Mouse (Mus musculus) liver, adult 2 months (tissue): ENCODE data around the gene Megf11. TPM values are rescaled to one million over a fixed set of nuclear protein-coding genes. Genes with fewer than 3 reads are reported as not detected.

Experiments
- DNase-seq: peaks from one replicate; pipeline ENCODE4 v3.0.0-alpha.2; 2011; ENCODE audit warnings: low read depth, low spot score; ENCODE audit errors: extremely low read depth
- H3K27ac ChIP-seq: fragments of 200-500 bp; replicated peaks from 2 replicates; pipeline ENCODE4 v1.5.1; 2012; ENCODE audit warnings: low read depth, mild to moderate bottlenecking, control low read depth, inconsistent platforms, low read length; ENCODE audit not compliant: insufficient read depth
- H3K27me3 ChIP-seq: fragments of 200-500 bp; 2 replicates; pipeline ENCODE4 v1.6.1; 2012; ENCODE audit warnings: mild to moderate bottlenecking, moderate library complexity, low read length, inconsistent platforms; ENCODE audit not compliant: control insufficient read depth, insufficient read depth
- H3K36me3 ChIP-seq: fragments of 200-500 bp; 2 replicates; pipeline ENCODE4 v1.6.1; 2012; ENCODE audit warnings: low read length, inconsistent platforms; ENCODE audit not compliant: control insufficient read depth, insufficient read depth
- H3K4me1 ChIP-seq: fragments of 200-500 bp; 2 replicates; pipeline ENCODE4 v1.6.1; 2011; ENCODE audit warnings: low read length; ENCODE audit not compliant: control insufficient read depth, insufficient read depth
- H3K4me3 ChIP-seq: fragments of 200-500 bp; 2 replicates; pipeline ENCODE4 v1.5.1; 2011; ENCODE audit warnings: low read depth, mild to moderate bottlenecking, control low read depth, low read length, moderate library complexity; ENCODE audit not compliant: insufficient read depth
- H3K79me2 ChIP-seq: fragments of 200-500 bp; 2 replicates; pipeline ENCODE4 v1.6.1; 2012; ENCODE audit warnings: inconsistent platforms, mild to moderate bottlenecking, low read length, moderate library complexity; ENCODE audit not compliant: control insufficient read depth, insufficient read depth
- H3K9ac ChIP-seq: fragments of 200-500 bp; 2 replicates; pipeline ENCODE4 v1.6.1; 2012; ENCODE audit warnings: low read depth, mild to moderate bottlenecking, control low read depth, inconsistent platforms, low read length
- CTCF ChIP-seq: fragments of 200-500 bp; IDR thresholded peaks from 2 replicates; pipeline ENCODE4 v1.5.1; 2011; ENCODE audit warnings: low read depth, low read length, control low read depth
- POLR2A ChIP-seq: fragments of 200-500 bp; IDR thresholded peaks from 2 replicates; pipeline ENCODE4 v1.6.1; 2011; ENCODE audit warnings: low read length, control low read depth; ENCODE audit not compliant: insufficient read depth; ENCODE audit errors: extremely low read depth
- WGBS: fragments of 180-500 bp; shearing (Covaris S2); methylation state at CpG from one replicate; pipeline ENCODE4 v1.1.7; 2018; 5-methylcytosine and 5-hydroxymethylcytosine counted together
- polyA plus RNA-seq: library from polyadenylated mRNA; depleted of rRNA; stranded (reverse); fragments of >200 nt; gene quantifications from 2 replicates; pipeline ENCODE4 v1.2.3, GENCODE M21; 2012
- total RNA-seq: library from RNA; depleted of rRNA; stranded (reverse); fragments of >200 nt; gene quantifications from 2 replicates; pipeline ENCODE4 v1.2.3, GENCODE M21; 2014

The Megf11 gene
- total and polyA plus RNA-seq, 2 experiments = 0.09 to 0.13 TPM

DNA sequence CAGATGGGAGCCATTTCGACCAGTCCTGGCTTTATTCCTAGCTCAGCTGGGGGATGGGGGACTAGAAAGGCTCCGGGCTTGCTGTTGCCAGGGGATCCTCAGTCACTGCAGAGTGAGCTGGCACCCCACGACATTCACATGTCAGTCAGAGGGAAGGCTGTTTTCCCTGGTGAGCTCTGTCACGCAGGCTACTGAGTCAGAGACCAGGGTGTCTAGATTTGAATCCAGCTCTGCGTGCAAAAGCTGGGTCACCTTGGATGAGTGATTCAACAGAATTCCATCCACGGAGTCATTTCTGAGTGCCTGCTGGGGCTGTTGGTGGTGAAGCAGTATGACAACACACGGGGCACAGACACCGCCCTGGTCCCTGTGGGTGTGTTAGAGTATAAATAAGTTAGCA lies 13.7 kb downstream of the Megf11 start:
- H3K27ac ChIP-seq = no peak overlapping the region
- H3K4me1 ChIP-seq = no peaks in the 10 kb centered on the region
- WGBS = 79% methylated on average over 8 of the region's 8 CpGs
- H3K27me3 ChIP-seq = no peaks in the 10 kb centered on the region
- no peaks in the 10 kb centered on the region for H3K36me3 ChIP-seq
- no peak overlapping the region for H3K4me3 ChIP-seq
- DNase-seq = no peak
- no peak overlapping the region for H3K9ac ChIP-seq
- no peaks in the 10 kb centered on the region for H3K79me2 ChIP-seq
- TF ChIP-seq CTCF (no peak), POLR2A (no peak)

DNA sequence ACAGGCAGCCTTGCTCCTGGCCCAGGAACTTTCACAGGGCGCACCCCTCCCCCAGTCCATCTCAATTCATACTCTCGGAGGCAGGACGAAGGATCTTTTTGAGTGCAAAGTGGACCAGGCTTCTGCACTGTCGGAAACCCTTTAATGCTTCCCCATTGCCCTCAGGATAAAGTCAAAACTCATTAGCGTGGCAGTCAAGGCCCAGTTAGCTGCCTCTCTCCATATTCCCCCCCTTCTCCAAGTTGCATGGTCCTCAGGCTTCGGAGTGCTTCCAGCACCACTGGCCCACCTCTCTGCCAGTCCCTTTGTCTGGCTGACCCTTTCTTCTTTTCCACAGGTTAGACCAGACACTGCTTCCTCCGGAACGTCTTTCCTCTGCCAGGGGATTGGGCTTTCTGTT lies 16.7 kb downstream of the Megf11 start:
- H3K4me1 ChIP-seq = no peaks in the 10 kb centered on the region
- no peak overlapping the region for H3K9ac ChIP-seq
- 98% methylated on average over 8 of the region's 8 CpGs for WGBS
- no peaks in the 10 kb centered on the region for H3K27me3 ChIP-seq
- no peak for DNase-seq
- no peak overlapping the region for H3K27ac ChIP-seq
- H3K4me3 ChIP-seq = no peak overlapping the region
- no peaks in the 10 kb centered on the region for H3K36me3 ChIP-seq
- no peaks in the 10 kb centered on the region for H3K79me2 ChIP-seq
- TF ChIP-seq CTCF (no peak), POLR2A (no peak)

DNA sequence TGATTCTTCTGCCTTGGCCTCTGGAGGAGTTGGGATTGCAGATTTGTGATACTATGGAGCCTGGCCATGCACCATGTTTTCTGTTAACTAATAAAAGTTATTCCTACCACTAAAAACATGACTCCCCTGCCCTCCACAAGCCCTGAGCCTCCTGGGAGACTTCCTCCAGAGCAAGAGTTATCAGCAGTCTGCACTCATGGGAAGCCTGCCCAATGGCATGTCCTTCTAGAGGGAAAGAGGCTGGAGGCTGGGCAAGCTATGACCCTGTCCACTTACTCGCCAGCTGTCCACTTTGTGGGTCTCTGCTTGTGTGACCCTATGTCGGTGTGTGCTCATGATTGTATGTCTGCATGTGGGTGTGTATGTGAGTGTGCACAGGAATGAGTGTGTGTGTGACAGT lies 21.4 kb downstream of the Megf11 start:
- DNase-seq = no peak
- H3K36me3 ChIP-seq = no peaks in the 10 kb centered on the region
- no peaks in the 10 kb centered on the region for H3K4me1 ChIP-seq
- no peak overlapping the region for H3K27ac ChIP-seq
- H3K4me3 ChIP-seq = no peak overlapping the region
- WGBS = 77% methylated on average over 2 of the region's 2 CpGs
- TF ChIP-seq CTCF = no peak
- TF ChIP-seq POLR2A = no peak
- H3K9ac ChIP-seq = no peak overlapping the region
- H3K79me2 ChIP-seq = no peaks in the 10 kb centered on the region
- no peaks in the 10 kb centered on the region for H3K27me3 ChIP-seq

DNA sequence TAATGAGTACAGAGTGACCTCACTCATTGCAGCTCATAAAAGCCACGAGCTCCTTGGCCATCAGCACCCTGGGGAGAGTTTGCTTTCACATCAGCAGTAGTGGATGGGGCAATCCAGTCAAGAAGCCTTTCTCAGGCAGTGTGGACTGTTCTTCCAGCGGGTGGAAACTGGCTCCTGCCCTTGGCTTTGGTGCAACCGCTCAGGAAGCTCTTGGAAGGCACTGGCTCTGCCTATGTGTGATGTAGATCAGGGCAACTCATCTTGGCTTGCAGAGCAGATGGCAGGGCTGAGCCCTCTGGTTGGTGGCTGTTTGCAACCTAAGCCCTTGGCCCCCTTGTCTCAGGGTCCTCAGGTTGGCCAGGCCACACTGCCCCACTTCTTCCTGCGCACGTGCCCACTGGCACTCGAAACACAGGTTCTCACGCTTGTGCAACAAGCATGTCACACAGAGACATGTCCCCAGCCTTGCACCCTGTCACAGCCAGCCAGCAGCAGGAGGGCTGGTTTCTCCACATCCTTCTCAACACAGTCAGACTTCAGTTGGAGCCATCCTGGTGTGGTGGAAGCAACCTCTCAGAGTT lies 22.1 kb downstream of the Megf11 start:
- Histone ChIP-seq H3K4me1 (no peaks in the 10 kb centered on the region), H3K9ac (no peak overlapping the region), H3K27ac (no peak overlapping the region), H3K4me3 (no peak overlapping the region), H3K79me2 (no peaks in the 10 kb centered on the region), H3K27me3 (no peaks in the 10 kb centered on the region), H3K36me3 (no peaks in the 10 kb centered on the region)
- no peak for DNase-seq
- 85% methylated on average over 7 of the region's 7 CpGs for WGBS
- no peak for TF ChIP-seq CTCF
- TF ChIP-seq POLR2A = no peak

DNA sequence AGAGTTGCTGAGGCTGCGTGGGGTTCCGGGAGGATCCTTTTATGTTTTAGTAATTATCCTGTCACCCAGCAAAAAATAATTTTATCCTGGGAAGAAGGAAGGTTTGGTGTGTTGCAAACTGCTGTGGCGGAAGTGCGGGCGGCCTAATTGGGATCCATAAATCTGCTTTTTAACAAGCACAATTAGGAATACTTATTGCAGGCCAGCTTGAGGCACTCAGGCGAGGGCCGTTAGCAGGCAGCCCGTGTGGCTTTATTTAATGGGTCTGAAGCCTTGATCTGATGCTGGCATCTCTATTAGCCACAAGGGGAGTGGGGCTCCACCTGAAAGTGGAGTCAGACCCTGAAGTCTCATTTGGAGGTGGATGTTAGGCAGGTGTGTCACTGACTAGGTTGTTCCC lies 23.4 kb downstream of the Megf11 start:
- Histone ChIP-seq H3K4me3 (no peak overlapping the region), H3K4me1 (no peaks in the 10 kb centered on the region), H3K9ac (no peak overlapping the region), H3K36me3 (no peaks in the 10 kb centered on the region), H3K27ac (no peak overlapping the region), H3K27me3 (no peaks in the 10 kb centered on the region), H3K79me2 (no peaks in the 10 kb centered on the region)
- DNase-seq = no peak
- TF ChIP-seq CTCF (no peak), POLR2A (no peak)
- 90% methylated on average over 8 of the region's 8 CpGs for WGBS

DNA sequence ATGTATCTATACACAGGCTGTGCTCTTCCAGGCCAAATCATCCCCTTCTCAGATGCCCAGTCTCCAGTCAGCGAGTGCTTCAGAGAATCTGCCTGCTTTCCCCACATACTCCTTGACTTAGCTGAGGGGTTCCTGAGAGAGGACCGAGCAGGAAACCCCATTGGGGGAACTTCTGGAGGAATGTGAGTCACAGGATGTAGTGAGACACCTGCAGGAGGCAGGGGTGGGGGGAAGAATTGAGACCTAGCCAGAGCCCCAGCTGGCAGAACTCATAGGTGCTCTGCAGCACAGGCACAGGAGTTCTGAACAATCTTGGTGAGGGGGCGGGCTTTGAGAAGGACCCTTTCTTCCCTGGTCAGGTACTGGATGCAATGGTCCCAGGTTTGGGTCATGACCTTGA lies 35.0 kb downstream of the Megf11 start:
- no peaks in the 10 kb centered on the region for H3K27me3 ChIP-seq
- H3K36me3 ChIP-seq = no peaks in the 10 kb centered on the region
- no peak for TF ChIP-seq POLR2A
- TF ChIP-seq CTCF = no peak
- no peak for DNase-seq
- 85% methylated on average over 3 of the region's 3 CpGs for WGBS
- H3K27ac ChIP-seq = no peak overlapping the region
- H3K4me1 ChIP-seq = no peaks in the 10 kb centered on the region
- H3K79me2 ChIP-seq = no peaks in the 10 kb centered on the region
- H3K9ac ChIP-seq = no peak overlapping the region
- H3K4me3 ChIP-seq = no peak overlapping the region
